Mouse (Mus musculus) left cerebral cortex, adult 18-20 months (tissue): ENCODE results near the gene Rab37. TPM values are rescaled to one million over a fixed set of nuclear protein-coding genes. Genes with fewer than 3 reads are reported as not detected.

Source experiments
- DNase-seq, 2 experiments: peaks; one replicate each; pipeline ENCODE4 v3.0.0; 2021 to 2022; ENCODE audit warnings: low spot score in 2 of 2, mixed read lengths in 1 of 2
- total RNA-seq, 2 experiments: library from RNA; stranded (reverse); gene quantifications; 2 replicates each; pipeline ENCODE4 v1.2.3; 2021

Gene Rab37
- total RNA-seq, 2 experiments from 2014 or later = 3.3 to 3.8 TPM

- DNase-seq = no peak
Observed at GRCm38 (mm10) chr11:115163568-115164150, 72.4 kb downstream of the Rab37 start.

GRCm38 (mm10) chr11:115164341-115164975 is 73.2 kb downstream of the Rab37 start:
- no peak for DNase-seq

DNA sequence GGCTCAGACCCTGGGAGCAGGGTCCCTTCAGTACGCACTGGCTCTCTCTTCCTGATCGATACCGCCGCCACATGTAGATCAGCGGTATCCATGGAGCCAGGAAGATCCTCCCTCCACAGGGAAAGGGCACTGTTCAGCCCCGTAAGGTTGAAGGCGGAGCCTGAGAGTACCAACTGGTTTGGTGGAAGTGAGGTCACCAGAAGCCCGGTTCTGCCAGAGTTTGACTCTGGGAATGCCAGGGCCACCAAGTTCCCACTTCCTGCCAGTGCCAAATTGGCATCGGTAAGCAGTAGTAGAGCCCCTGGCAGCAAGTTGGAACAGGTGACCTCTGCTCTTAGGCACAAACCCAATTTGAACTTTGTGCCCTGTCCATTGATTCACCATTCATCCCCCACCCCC is 73.7 kb downstream of the Rab37 start:
- DNase-seq = no peak

DNA sequence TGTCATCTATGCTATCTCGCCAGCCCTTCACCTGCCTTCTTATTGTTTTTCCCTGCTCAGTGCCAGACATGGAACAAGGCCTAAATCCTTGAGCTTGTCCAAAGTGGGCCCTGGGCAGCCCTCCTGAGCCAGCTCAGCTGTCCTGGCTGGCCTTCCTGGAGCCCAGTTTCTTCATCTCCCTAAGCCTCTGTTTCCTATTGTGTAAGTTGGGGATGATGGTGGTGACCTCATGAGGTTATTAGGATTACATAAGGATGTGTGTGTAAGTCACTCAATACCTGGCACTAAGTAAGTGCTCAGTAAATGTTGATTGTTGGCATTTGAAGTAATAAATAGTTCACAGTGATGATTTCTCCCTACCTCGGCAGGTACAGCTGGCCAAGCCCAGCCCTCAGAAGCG is 75.5 kb downstream of the Rab37 start:
- no peak for DNase-seq

DNA sequence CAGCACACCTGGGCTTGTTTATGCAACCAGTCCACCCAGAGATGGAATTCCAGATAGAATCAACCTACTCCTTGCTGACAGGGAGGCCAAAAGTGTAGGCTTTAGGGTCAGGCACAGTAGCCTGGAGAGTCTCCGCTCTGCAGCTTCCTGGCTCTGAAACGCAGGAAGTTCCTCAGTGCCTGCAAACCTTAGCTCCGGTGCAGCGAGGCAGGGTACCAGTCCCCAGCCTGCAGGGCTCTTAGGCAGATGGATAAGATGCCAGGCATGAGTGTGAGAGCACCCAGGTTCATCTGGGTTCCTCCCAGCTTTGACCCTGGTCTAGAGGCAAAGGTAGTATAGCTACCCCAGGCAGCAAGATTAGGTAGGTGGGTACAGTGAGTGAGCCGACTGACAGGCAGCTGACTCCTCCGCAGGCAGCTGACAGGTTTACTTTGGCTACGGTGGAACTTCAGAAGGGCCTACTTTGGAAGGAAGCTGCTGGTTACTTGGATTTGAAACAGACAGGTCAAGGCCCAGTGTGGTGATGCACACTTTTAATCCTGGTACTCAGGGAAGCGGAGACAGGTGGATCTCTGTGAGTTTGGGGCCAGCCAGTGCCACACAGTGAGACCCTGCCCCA is 76.5 kb downstream of the Rab37 start:
- no peak for DNase-seq

DNA sequence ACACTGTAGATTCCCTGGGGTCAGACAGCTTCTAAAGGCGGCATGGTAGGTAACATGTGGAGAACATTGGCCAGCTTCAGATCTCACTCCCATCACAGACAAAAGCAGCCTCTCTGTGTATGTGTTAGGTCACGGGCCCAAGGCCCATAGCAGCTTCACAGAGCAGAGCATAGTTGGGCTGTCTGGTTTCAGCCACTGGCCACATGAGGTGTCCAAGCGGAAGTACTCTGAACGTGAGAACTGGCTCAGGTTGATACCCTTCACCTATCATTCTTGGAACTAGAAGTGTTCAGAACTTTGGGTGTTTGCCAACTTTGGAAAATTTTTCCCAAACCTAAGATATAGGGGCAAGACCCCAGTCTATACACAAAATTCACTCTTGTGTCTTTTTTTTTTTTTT is 78.2 kb downstream of the Rab37 start:
- no peak for DNase-seq

- DNase-seq = no peak
Observed at GRCm38 (mm10) chr11:115171125-115171524, 79.9 kb downstream of the Rab37 start.

- no peak for DNase-seq
Observed at GRCm38 (mm10) chr11:115172825-115173287, 81.6 kb downstream of the Rab37 start.

DNA sequence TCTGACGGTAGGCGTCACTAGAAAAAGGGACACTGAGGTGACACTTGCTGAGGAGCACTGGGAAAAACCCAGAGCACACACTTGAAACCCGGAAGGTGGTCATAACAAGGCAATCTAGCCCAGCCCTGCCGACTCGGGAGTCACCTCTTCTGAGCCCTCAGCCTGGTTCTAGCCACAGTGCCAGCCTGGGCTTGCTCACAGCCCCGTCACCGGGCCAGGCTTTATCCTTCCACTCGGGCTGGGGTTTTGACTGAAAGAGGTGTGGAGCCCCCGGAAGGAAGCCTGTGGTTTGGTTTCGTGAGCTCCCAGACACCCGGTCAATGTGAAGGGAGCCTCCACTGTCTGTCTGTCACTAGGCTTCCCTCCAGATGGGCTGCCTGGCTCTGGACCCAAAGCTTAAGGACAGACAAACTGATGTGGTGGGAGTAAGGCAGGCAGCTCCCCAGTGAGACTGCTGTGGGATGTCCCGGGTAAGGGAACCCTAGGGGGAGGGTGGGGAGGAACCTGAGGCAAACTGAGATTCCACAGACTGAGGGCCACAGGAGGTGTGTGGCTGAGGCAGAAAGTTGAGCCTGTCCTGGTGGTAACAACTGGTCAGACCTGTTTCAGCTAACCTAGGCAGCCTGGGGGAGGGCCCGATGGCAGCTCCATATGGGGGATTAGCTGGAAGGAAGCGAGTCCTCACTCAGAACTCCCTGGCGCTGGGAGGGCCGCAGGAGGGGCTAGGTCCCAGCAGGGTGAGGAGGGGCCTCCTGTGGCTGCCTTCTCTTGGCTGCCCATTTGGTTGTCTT is 82.5 kb downstream of the Rab37 start:
- no peak for DNase-seq

DNA sequence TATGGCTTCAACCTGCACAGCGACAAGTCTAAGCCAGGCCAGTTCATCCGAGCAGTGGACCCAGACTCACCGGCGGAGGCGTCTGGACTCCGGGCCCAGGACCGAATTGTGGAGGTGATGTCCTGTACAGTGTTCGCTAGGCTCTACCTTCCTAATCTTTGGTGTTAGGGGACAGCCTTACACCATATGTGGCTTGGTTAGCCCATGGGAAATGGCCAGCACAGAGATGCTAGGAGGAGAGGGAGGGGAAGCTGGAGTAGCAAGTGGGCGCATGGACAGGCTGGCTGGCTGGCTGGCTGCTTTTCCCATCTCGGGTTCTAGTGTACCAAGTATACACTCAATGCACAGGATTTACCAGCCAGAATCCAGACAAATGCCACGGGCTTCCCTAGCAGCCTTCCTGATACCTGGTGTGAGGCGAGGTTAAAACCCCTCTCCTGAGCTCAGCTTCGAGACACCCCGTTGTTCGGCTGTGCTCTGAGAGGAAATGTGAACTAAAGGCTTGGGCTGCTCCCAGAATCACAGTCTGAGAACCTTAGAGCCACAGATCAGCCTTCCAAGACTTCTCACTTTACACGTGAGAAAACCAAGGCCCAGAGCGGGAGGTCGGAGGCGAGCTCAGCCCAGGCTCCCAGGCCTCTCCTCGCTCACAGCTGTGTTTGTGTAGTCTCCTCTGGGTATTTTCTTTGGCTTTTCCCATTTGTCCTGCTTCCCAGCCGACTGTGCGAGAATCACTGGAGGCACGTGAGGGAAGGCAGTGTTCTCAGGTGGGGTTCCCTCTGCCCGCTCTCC is 85.4 kb downstream of the Rab37 start:
- DNase-seq = no peak

DNA sequence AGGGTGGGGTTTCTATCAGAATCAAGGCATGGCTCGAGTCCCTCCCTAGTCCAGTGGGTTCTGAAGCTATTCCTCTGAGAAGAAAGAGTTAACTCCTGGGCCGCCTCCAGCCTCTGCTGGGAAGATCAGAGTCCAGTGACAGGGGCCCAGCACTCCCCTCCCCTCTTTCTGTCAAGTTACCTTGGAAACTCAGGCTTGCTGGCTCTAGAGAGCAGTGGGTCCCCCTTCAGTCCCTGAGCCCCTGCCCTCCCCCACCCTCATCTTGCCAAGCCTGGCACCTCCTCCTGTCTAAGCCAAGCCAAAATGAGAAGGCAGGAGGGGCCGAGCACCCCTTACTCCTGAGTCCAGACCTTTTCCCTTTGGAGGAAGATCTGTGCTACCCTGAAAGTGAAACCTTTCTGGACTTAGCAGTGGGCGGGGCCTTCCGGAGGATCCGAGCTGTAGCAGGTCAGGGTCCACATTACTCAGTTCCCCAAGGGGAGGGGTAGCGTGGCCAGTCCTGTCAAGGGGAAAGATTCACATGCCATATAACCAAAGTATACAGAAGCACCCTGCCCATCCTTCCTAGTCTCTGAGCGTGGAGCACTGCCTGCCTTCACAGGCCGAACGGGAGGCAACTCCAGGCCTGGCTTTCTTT is 86.4 kb downstream of the Rab37 start:
- no peak for DNase-seq

DNA sequence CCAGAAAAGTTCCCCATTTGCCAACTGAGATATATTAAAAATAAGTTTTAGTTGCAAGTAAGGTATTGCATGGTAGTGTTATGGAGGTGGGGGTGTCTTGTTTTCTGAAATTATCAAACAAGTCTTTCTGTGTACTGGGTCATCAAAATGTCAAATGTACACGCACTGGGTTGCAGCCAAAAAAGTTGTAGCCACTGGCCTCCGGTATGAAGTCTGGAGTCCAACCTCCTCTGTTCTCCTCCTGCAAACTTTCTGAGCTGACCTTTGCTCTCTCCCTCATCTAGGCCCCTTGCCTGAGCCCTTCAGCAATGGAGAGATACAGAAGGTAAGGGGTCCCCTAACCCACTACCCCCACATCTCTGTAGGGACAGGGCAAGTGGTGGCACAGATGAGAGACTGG is 87.5 kb downstream of the Rab37 start:
- no peak for DNase-seq

DNA sequence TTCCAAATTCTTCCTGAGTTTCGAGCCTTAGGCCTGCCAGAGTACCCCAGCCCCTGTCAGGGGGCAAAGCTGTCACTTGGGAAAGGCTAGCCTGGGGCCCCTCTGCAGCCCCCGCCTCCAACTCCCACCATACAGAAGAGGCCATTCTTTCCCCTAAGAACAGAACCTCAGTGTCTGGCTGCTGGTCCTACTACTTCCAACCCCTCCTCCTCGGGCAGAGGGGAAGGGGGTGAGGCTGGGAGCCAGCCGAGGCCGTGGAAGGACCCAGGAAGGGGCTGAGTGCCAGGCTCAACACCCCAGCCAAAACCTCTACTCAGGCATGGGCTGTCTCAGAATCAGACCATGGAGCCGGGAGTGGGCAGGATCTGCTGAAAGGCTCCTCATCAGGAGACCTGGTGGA is 88.0 kb downstream of the Rab37 start:
- DNase-seq = peak in 1 of 2 experiments; percentile 22

- DNase-seq = no peak
Observed at GRCm38 (mm10) chr11:115179881-115180280, 88.7 kb downstream of the Rab37 start.

DNA sequence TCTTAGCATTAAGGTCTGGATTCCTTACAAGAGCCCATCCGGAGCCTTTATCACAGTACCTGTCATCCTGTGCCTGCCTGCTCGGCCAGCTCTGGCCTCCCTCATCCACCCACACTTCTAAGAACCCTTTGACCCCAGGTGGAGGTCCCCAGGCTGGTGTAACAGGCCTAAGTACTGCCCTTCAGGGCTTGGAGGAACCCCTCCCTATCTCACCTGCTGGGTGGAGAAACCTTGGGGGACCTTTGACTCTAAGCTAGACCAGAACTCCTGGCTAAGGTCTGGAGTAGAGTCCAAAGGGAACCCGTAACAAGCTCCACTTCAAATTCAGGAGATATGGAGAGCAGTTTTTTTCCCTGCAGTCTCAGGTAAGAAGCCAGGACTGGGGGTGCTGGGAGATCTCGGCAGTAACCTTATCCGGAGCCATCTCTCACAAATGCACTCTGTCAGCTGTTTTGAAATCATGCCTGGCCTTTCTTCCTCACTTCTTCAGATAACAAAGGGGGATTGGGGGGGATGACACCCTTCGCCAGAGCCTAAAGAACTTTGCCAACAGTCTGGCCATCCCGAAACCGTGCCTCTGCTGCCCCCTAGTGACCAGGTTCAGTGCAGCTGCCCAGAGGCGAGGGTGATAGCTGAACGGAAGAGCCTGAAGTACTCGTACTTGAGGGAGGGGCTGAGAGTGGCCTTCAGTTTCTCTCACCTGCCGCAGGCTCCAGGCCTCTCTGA is 90.8 kb downstream of the Rab37 start:
- peak; percentile 73 to 84 for DNase-seq

DNA sequence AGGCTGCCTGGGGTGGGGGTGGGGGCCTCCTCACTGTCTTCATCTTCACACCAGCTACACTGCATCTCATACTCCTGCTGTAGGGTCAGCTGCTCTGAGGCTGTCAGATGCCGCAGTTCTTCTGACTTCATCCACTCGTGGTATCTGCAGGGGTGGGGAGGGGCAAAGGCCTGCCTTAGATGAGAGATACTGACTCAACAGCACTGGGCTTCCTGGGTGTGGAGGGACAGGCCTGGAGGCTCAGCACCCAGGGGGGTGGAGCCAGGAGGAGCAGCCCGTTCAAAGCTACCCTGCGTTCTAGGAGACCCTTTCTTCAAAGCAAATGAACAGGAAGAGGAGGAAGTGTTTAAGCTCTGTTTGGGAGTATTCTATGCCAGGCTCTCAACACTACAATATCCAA is 93.7 kb downstream of the Rab37 start:
- DNase-seq = no peak

DNA sequence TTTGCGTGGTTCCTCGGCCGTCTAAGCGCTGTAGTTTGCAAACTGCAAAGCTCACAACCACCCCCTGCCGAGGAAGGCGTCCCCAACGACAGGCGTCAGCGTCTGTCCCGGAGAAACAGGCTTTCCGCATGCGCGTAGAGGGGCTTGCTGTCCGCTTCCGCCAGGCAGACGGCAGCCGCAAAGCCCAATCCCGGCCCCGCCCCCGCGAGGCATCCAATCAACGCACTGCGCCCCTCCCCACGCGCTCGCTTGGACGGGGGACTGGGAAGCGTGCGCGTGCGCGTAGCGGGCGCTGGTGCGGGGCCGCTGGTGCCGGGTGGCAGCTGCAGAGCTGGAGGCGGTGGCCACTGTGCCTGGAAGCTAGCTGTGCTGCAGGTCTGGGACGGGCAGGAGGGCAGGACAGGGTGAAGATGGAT is 96.0 kb downstream of the Rab37 start, which contains the start of gene Tmem104:
TSS of gene Tmem104 (plus strand) at position 264 of the 416 bp plus-strand sequence.
- peak; percentile 100 for DNase-seq

GRCm38 (mm10) chr11:115187693-115188092 is 96.5 kb downstream of the Rab37 start, which contains the start of gene Nat9:
Gene Nat9, minus strand, starts transcription at chr11:115187859.
- no peak for DNase-seq

DNA sequence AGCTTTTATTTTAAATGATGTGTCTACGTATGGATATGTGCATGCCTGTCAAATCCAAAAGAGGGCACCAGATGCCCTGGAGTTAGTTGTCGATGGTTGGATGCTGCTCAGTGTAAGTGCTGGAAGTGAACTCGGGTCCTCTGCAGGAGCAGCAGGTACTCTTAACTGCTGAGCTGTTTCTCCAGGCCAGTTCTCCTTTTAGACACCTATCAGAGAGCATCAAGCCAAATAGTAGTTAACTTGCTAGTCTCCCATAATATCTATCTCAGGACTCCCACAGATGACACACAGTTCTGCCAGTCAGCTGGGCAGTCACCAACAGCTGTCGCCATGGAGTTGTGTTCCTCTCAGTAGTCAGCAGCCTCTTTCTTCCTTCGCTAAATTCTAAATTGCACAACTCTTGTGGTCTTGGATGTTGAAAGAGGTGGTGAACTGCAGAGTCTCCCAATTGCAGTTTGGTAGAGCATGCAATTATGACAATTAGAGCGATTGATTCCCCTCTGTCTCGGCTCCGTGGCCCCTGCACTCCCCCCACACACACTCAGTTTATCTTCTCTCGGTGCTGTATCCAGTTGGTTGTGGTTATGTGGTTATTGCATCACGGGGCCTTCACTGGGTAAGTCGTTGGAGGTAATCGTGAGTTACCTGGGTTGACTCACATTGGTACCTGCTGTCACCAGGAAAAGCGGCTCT is 97.5 kb downstream of the Rab37 start:
- no peak for DNase-seq
